In the genomic region with DNA sequence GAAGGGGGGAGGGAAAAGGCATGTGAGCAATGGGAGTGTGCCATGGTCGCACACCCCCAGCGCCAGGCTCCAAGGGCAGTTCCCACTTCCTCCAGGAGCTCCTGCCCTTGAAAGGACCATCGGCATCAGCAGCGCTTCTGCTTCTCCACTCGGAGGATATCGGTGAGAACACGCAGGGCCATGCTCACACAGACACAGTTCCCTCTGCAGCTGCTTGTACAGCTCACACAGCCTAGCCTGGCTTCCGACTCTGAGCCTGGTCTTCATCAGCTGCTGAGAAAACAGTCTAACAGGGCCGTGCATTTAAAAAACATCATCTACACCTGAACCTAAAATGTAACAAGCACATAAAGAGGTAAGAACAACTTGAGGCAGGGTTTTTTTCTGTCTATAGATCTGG, we compare ENCODE assay signal across 14 mouse cellular contexts. TPM values are rescaled to one million over a fixed set of nuclear protein-coding genes. Genes with fewer than 3 reads are reported as not detected.
DNase-seq lines count a peak whose midpoint lies in the region; ATAC-seq and TF ChIP-seq lines count a peak whose summit lies in the region.
"Had no signal": no experiment of that assay in that cellular context is flagged by ENCODE, and none has a peak within 500 bp of the region (broad histone marks: within the 10 kb centered on the region; RNA-seq: fewer than 3 reads in every experiment).

No protein-coding gene starts in this region.

- no peaks in the 10 kb centered on the region for H3K4me1 ChIP-seq in forebrain, postnatal 0 days (ENCODE audit: insufficient read depth)
- H3K4me1 ChIP-seq: embryonic facial prominence, embryonic 15.5 days had no signal

- no peak overlapping the region for H3K4me3 ChIP-seq in forebrain, postnatal 0 days (ENCODE audit: low read depth, low read length)
- H3K4me3 ChIP-seq: embryonic facial prominence, embryonic 15.5 days; limb, embryonic 15.5 days had no signal

- H3K27ac ChIP-seq in forebrain, postnatal 0 days (ENCODE audit: low read depth, low read length) = no peak overlapping the region
- H3K27ac ChIP-seq: embryonic facial prominence, embryonic 15.5 days; limb, embryonic 15.5 days had no signal

- peak overlapping the region; percentile 8 for H3K4me2 ChIP-seq in forebrain, postnatal 0 days (ENCODE audit: low read depth)
- H3K4me2 ChIP-seq: embryonic facial prominence, embryonic 15.5 days; limb, embryonic 15.5 days had no signal

- WGBS in forebrain, postnatal 0 days = 59% methylated on average over 9 of the region's 9 CpGs

- H3K27me3 ChIP-seq in forebrain, postnatal 0 days (ENCODE audit: insufficient read depth, low read length) = no peaks in the 10 kb centered on the region
- H3K27me3 ChIP-seq: embryonic facial prominence, embryonic 15.5 days; limb, embryonic 15.5 days had no signal

- no peaks in the 10 kb centered on the region for H3K36me3 ChIP-seq in forebrain, postnatal 0 days (ENCODE audit: insufficient read depth)
- H3K36me3 ChIP-seq: embryonic facial prominence, embryonic 15.5 days; limb, embryonic 15.5 days had no signal

- ATAC-seq in forebrain, postnatal 0 days = peak; percentile 76

- DNase-seq in cerebellum, adult 8-10 months = peak; percentile 21
- no peak for DNase-seq in cerebellum, postnatal 4 days (ENCODE audit: low spot score in 2 of 2)
- DNase-seq in layer of hippocampus, postnatal 10 days (ENCODE audit: low spot score in 2 of 2) = peak; percentile 11 to 17
- DNase-seq in layer of hippocampus, adult 8-10 months (ENCODE audit: low spot score in 2 of 2) = no peak
- DNase-seq in brain, adult 2 months (ENCODE audit: low read depth, low spot score) = peak; percentile 55
- DNase-seq in forebrain, postnatal 0 days = peak; percentile 26
- DNase-seq in adrenal gland, postnatal 4 days (ENCODE audit: low spot score in 2 of 2) = no peak
- DNase-seq in gastrocnemius, postnatal 4 days (ENCODE audit: low spot score in 2 of 2) = no peak
- DNase-seq: adrenal gland, postnatal 36 days; lung, adult 2 months; retina, postnatal 1 day had no signal

- no peak for TF ChIP-seq CTCF in forebrain, postnatal 0 days (IDR thresholded peaks at IDR 0.05; ENCODE audit: low read depth)

- H3K9ac ChIP-seq in forebrain, postnatal 0 days = no peak overlapping the region
- H3K9ac ChIP-seq: embryonic facial prominence, embryonic 15.5 days; limb, embryonic 15.5 days had no signal

- H3K9me3 ChIP-seq in forebrain, postnatal 0 days (ENCODE audit: low read length) = no peaks in the 10 kb centered on the region
- H3K9me3 ChIP-seq: embryonic facial prominence, embryonic 15.5 days; limb, embryonic 15.5 days had no signal

RNA-seq across cellular contexts. Expression of gene Rnf152, which starts 54.7 kb away (rescaled TPM):
- total RNA-seq in layer of hippocampus, postnatal 10 days (2021) = 10 to 100 TPM in 1 of 2 experiments, 1 to 10 TPM in 1; 9.4 to 10.9 TPM
- 1 to 10 TPM; 2.9 to 3.2 (median 3.0) TPM for total RNA-seq in layer of hippocampus, adult 8-10 months (2022)
- 12.5 and 15.8 TPM in 2 replicates for total RNA-seq in forebrain, postnatal 0 days (2014; rRNA removed)
- 4.0 and 9.6 TPM in 2 replicates for polyA plus RNA-seq in forebrain, postnatal 0 days (2015; fragmentation: Nextera tagmentation; extraction: Ambion mirVana)
- total RNA-seq in adrenal gland, postnatal 4 days (2021) = 1 to 10 TPM; 3.5 to 4.0 TPM
- total RNA-seq in gastrocnemius, postnatal 4 days (2021) = 1 to 10 TPM; 2.6 TPM
- total RNA-seq: common myeloid progenitor, adult 5-6 weeks had no signal

Comparison
In these comparisons a context has a peak if more than half of its experiments do, and no peak if none do; other contexts are left out.
1. DNase-seq: peak in cerebellum, adult 8-10 months (single experiment), layer of hippocampus, postnatal 10 days (2 of 2), brain, adult 2 months (single experiment) and forebrain, postnatal 0 days (single experiment); none in cerebellum, postnatal 4 days (0 of 2), layer of hippocampus, adult 8-10 months (0 of 2), adrenal gland, postnatal 4 days (0 of 2) and gastrocnemius, postnatal 4 days (0 of 2).